Mouse (Mus musculus): ENCODE results near the gene Utp4. TPM values are rescaled to one million over a fixed set of nuclear protein-coding genes. Genes with fewer than 3 reads are reported as not detected.

Utp4 gene
- polyA plus RNA-seq, 1 experiment from 2014 or later: 42.7 TPM

GRCm38 (mm10) chr8:106963365-106963764 is 69.9 kb downstream of the Utp4 start:
- Histone ChIP-seq H3K27me3 (ENCODE audit: control insufficient read depth, insufficient read depth, low read length) (no peaks in the 10 kb centered on the region), H3K4me3 (ENCODE audit: low read depth, low read length) (no peak overlapping the region), H3K9ac (replicated peaks; ENCODE audit: low read depth, low read length) (no peak overlapping the region), H3K27ac (ENCODE audit: low read depth, low read length) (no peak overlapping the region), H3K36me3 (ENCODE audit: control insufficient read depth, insufficient read depth, low read length) (no peaks in the 10 kb centered on the region), H3K9me3 (ENCODE audit: control insufficient read depth, low read length) (no peaks in the 10 kb centered on the region), H3K4me2 (ENCODE audit: low read depth, low read length) (no peak overlapping the region), H3K4me1 (ENCODE audit: control insufficient read depth, insufficient read depth, low read length) (no peaks in the 10 kb centered on the region)
- WGBS: 19% methylated on average over 6 of the region's 6 CpGs
- no peak for ATAC-seq (ENCODE audit: low read depth)

DNA sequence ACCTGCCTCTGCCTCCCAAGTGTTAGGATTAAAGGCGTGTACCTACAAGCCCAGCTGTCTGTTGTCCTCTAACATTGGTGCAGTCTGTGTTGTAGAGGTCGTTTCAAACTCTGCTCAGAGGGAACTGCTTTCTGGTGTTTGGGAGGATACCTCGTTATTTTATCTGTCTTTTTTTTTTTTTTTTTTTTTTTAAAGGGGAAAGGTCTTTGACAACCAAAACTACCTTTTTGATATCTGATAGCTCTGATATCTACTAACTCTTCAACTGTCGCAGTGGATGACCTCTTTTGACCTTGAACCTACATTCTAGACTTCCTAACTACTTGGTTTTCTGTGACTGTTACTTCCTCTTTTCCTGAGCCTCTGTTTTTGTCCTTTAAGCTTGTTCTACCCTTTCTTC is 71.1 kb downstream of the Utp4 start:
- no peaks in the 10 kb centered on the region for H3K27me3 ChIP-seq (ENCODE audit: control insufficient read depth, insufficient read depth, low read length)
- no peak overlapping the region for H3K27ac ChIP-seq (ENCODE audit: low read depth, low read length)
- no peaks in the 10 kb centered on the region for H3K9me3 ChIP-seq (ENCODE audit: control insufficient read depth, low read length)
- no peaks in the 10 kb centered on the region for H3K4me1 ChIP-seq (ENCODE audit: control insufficient read depth, insufficient read depth, low read length)
- 82% methylated on average over 4 of the region's 4 CpGs for WGBS
- no peak overlapping the region for H3K4me2 ChIP-seq (ENCODE audit: low read depth, low read length)
- no peaks in the 10 kb centered on the region for H3K36me3 ChIP-seq (ENCODE audit: control insufficient read depth, insufficient read depth, low read length)
- H3K4me3 ChIP-seq (ENCODE audit: low read depth, low read length): no peak overlapping the region
- no peak for ATAC-seq (ENCODE audit: low read depth)
- H3K9ac ChIP-seq (replicated peaks; ENCODE audit: low read depth, low read length): no peak overlapping the region

DNA sequence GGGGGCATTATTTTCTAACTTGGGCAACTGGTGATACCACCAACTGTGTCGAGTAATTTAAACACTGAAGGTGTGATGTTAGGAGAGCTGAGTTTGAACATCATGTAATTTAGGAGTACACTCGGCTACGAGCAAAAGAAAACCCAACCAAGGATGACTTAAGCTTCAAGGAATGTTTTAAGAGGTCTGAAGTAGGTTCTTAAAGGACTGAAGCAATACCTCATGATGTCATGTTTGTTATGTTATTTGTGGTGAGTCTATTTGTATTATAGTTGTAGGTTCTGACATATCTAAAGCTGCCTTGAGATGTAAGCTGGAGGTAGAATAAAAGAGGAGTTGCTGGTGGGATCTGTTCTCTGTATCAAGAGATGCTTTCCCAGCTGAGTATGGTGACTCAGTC is 76.5 kb downstream of the Utp4 start:
- Histone ChIP-seq H3K36me3 (ENCODE audit: control insufficient read depth, insufficient read depth, low read length) (no peaks in the 10 kb centered on the region), H3K27ac (ENCODE audit: low read depth, low read length) (no peak overlapping the region), H3K9me3 (ENCODE audit: control insufficient read depth, low read length) (no peaks in the 10 kb centered on the region), H3K27me3 (ENCODE audit: control insufficient read depth, insufficient read depth, low read length) (no peaks in the 10 kb centered on the region), H3K4me1 (ENCODE audit: control insufficient read depth, insufficient read depth, low read length) (no peaks in the 10 kb centered on the region), H3K4me3 (ENCODE audit: low read depth, low read length) (no peak overlapping the region), H3K9ac (replicated peaks; ENCODE audit: low read depth, low read length) (no peak overlapping the region), H3K4me2 (ENCODE audit: low read depth, low read length) (no peak overlapping the region)
- 83% methylated on average over 3 of the region's 3 CpGs for WGBS
- no peak for ATAC-seq (ENCODE audit: low read depth)

- Histone ChIP-seq H3K4me1 (ENCODE audit: control insufficient read depth, insufficient read depth, low read length) (no peaks in the 10 kb centered on the region), H3K4me3 (ENCODE audit: low read depth, low read length) (no peak overlapping the region), H3K36me3 (ENCODE audit: control insufficient read depth, insufficient read depth, low read length) (no peaks in the 10 kb centered on the region), H3K4me2 (ENCODE audit: low read depth, low read length) (no peak overlapping the region), H3K27me3 (ENCODE audit: control insufficient read depth, insufficient read depth, low read length) (no peaks in the 10 kb centered on the region), H3K27ac (ENCODE audit: low read depth, low read length) (no peak overlapping the region), H3K9ac (replicated peaks; ENCODE audit: low read depth, low read length) (no peak overlapping the region), H3K9me3 (ENCODE audit: control insufficient read depth, low read length) (no peaks in the 10 kb centered on the region)
- no peak for ATAC-seq (ENCODE audit: low read depth)
- WGBS: 86% methylated on average over 5 of the region's 5 CpGs
These were observed 78.5 kb downstream of the Utp4 start for GRCm38 (mm10) chr8:106971916-106972315.

Other genes with a start within 250 kb of the Utp4 start
- gene Tango6, start 210.6 kb upstream of the Utp4 start, polyA plus RNA-seq (2014; fragmentation: Nextera tagmentation; extraction: Ambion mirVana): 5.8 and 6.0 TPM in 2 replicates
- 1.4 and 2.0 TPM in 2 replicates for gene Has3, start 23.4 kb upstream of the Utp4 start, polyA plus RNA-seq (2014; fragmentation: Nextera tagmentation; extraction: Ambion mirVana)
- 5.3 and 5.7 TPM in 2 replicates for gene Sntb2, start 42.1 kb downstream of the Utp4 start, polyA plus RNA-seq (2014; fragmentation: Nextera tagmentation; extraction: Ambion mirVana)
- 155 and 162 TPM in 2 replicates for gene Vps4a, start 137.6 kb downstream of the Utp4 start, polyA plus RNA-seq (2014; fragmentation: Nextera tagmentation; extraction: Ambion mirVana)
- gene Pdf, start 155.0 kb downstream of the Utp4 start, polyA plus RNA-seq (2014; fragmentation: Nextera tagmentation; extraction: Ambion mirVana): 36.5 and 36.8 TPM in 2 replicates
- gene Cog8, start 163.1 kb downstream of the Utp4 start, polyA plus RNA-seq (2014; fragmentation: Nextera tagmentation; extraction: Ambion mirVana): 39.9 and 46.6 TPM in 2 replicates
- gene Nip7, start 163.2 kb downstream of the Utp4 start, polyA plus RNA-seq (2014; fragmentation: Nextera tagmentation; extraction: Ambion mirVana): 62.5 and 65.5 TPM in 2 replicates
- gene Tmed6, start 172.0 kb downstream of the Utp4 start, polyA plus RNA-seq (2014; fragmentation: Nextera tagmentation; extraction: Ambion mirVana): not detected in 2 replicates
- 19.2 and 20.7 TPM in 2 replicates for gene Terf2, start 202.9 kb downstream of the Utp4 start, polyA plus RNA-seq (2014; fragmentation: Nextera tagmentation; extraction: Ambion mirVana)

All from neural tube, embryonic 14.5 days (tissue).